Mouse (Mus musculus): ENCODE measurements around the gene Hspa4.

DNA sequence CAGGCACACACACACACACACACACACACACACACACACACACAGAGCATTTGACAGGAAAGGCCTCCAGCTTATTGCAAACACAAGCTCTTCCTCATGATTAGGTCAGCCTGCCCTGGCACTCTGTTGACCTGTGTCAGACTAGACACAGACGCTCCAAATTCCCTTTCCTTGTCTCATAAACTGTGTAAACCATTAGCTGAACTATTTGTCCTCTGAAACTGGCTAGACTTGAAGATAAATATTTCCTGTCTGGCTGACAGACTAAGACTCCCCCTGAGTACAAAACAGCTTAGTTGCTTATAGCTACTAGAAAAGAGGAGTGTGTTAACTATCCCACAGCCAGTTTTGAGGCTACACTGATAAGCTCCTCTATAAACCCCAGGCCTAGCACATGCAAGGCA lies 14.5 kb upstream of the Hspa4 start:
- TF ChIP-seq GATA1 (IDR thresholded peaks at IDR 0.05; ENCODE audit: borderline replicate concordance, low read length), result no peak
- TF ChIP-seq FLI1 (IDR thresholded peaks at IDR 0.05; ENCODE audit: low read length), result no peak

Measured in megakaryocyte, embryonic 14.5 days (primary cell).